Mouse (Mus musculus) right cerebral cortex, adult 18-20 months (tissue): ENCODE data around the gene Plcz1.
A peak's percentile ranks its signal among the peaks of the same experiment; 100 is the strongest.

Experiments
- DNase-seq: peaks from one replicate; pipeline ENCODE4 v3.0.0; 2022; ENCODE audit warnings: mixed read lengths

The Plcz1 gene

DNA sequence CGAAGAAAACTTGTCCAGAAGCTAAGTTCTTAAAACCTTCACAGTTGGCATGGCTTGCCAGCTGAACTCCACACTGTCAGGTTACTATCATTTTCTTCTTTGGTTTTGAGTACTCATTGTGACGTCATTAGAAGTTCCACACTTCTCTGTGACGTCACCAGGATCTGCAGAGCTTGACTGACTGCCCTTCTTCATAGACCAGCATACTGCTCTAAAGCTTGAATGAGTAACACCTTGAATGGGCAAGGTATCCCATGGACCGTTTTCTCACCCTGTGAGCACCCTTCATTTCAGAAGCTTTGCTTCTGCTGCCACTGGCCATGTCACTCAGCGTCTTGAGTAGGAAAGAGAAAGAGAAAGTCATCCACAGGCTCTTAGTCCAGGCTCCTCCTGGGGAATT lies at the start of gene Plcz1:
Plcz1 (minus strand) TSS at position 101 of the 400 bp plus-strand sequence.
- DNase-seq = no peak

GRCm38 (mm10) chr6:140089855-140090254 lies 48.6 kb upstream of the Plcz1 start:
- no peak for DNase-seq

- no peak for DNase-seq
These were observed 40.5 kb upstream of the Plcz1 start for GRCm38 (mm10) chr6:140081739-140082138.

- no peak for DNase-seq
These were observed 39.7 kb upstream of the Plcz1 start for GRCm38 (mm10) chr6:140080933-140081332.

GRCm38 (mm10) chr6:140069177-140069576 lies 27.9 kb upstream of the Plcz1 start:
- DNase-seq = no peak

DNA sequence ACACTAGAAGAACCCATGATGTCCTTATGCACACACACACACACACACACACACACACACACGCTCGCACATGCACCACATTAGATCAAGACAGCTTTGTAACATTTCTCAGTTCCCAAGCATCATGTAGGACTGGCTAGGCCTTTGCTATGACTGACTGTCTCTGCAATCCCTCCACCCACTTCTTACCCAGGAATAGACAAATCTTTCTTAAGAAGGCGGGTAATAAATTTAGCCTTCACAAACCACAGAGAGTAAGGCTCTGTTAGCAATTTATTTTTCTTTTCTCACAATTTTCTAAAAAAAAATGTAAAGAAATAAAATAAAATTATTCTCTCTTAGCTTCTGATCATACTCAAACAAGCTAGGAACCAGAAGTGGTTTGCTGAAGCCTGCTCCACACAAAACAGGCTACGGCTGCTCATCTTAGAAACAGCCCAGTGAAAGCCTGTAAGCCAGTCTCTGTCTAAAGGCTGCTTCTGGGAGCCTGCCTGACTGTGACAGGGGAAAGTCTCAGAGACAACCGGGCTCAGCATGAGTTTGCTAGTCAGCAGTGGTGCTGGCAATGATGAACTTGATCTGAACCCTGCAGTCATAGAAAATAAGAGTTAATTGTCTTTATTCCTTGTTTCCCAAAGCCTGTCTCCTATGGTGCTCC lies 13.1 kb upstream of the Plcz1 start:
- DNase-seq = peak; percentile 38

DNA sequence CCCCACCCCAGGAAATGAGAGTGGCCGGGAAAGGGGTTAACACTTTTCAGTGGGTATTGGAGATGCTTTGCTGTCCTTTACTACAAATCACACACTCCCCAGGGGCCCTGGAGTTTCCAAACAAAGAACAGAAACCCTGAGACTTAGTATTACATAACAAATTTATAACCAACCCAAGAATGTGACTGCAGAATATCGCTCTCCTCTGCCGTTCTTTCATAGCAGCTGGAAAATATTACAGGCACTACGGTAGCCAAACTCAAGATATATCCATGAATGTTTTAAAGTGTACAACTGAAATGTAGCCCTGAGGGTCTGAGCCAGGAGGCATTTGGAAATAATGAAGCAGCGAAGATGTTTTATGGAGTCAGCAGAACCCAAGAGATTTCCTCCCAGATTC lies 10.2 kb upstream of the Plcz1 start:
- DNase-seq = no peak

DNA sequence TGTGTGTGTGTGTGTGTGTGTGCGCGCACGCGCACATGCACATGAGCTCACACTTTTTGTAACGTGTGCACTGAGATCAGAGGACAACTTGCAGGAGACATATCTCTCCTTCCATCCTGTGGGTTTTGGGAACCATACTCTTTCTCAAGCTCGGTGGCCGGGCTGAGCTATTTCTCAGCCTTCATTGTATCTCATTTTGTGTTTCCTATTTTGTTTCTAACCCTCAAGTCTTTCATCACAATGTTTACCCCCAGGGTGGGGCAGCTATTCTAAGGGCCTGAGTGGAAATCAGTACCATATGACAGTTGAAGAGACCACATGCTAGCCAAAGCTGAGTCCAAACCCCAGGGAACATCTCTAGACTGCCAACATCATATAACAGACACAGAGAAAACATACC lies 305 bp downstream of the Plcz1 start, which contains the start of gene Capza3:
Capza3 (plus strand) TSS at position 301 of the 400 bp plus-strand sequence.
- DNase-seq = no peak

GRCm38 (mm10) chr6:140024404-140024803 lies 16.9 kb downstream of the Plcz1 start:
- no peak for DNase-seq

GRCm38 (mm10) chr6:140005181-140005580 lies 36.1 kb downstream of the Plcz1 start:
- no peak for DNase-seq

GRCm38 (mm10) chr6:139989597-139989996 lies 51.7 kb downstream of the Plcz1 start:
- no peak for DNase-seq

GRCm38 (mm10) chr6:139989075-139989474 lies 52.2 kb downstream of the Plcz1 start:
- DNase-seq = no peak

DNA sequence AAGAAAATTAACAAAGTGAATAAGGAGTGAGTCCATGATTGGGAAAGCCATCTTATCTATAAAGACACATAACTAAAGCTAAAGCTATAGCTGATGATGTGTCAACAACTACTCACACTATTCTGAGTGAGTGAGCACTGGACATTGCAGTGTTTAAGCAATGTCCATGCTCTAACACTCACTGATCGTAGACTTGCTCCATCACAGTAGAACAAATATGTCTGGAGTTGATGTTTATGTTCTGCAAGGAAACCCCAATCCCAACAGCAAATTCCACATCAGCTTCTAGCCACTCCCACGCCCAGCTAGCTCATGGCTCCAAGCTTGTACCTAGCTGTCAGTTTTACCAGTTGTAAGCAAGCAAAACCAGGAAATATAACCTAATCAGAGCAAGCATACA lies 54.7 kb downstream of the Plcz1 start:
- DNase-seq = no peak

DNA sequence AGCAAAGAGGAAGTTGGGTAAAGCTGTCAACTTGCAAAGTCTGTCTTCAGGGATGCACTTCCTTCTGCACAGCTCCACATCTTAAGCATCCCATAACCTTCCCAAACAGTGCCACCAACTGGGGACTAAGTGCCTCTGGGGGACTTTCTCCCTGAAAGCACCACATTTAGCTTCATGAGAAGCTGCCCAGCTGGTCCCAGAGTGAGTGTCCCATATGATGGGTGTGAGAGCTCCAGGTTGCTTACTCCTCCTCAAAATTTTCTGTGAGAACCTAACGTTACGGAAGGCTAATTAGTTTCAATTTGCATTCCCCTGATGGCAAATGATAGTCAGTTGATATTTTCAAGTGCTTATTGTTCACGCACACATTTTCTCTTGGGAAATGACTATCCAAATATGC lies 57.2 kb downstream of the Plcz1 start:
- DNase-seq = no peak

- no peak for DNase-seq
These were observed 60.2 kb downstream of the Plcz1 start for GRCm38 (mm10) chr6:139981061-139981460.

- no peak for DNase-seq
These were observed 63.1 kb downstream of the Plcz1 start for GRCm38 (mm10) chr6:139978114-139978513.

DNA sequence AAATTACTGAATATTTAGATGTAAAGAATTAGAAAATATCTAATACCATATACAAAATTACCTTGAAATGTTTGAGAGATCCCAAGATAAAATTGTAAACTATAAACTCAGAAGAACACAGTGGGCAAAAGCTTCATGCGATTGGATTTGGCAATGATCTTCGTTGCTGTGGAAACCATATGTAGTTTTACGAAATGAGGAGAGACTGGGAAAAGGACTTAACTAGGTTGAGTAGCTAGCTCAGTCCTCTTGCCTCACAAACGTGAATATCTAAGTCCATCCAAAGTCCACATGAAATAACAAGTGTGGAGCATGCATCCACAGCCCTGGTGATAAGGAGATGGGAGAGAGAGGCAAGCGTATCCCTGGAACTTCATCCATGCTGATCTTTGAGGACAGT lies 66.6 kb downstream of the Plcz1 start:
- DNase-seq = no peak

DNA sequence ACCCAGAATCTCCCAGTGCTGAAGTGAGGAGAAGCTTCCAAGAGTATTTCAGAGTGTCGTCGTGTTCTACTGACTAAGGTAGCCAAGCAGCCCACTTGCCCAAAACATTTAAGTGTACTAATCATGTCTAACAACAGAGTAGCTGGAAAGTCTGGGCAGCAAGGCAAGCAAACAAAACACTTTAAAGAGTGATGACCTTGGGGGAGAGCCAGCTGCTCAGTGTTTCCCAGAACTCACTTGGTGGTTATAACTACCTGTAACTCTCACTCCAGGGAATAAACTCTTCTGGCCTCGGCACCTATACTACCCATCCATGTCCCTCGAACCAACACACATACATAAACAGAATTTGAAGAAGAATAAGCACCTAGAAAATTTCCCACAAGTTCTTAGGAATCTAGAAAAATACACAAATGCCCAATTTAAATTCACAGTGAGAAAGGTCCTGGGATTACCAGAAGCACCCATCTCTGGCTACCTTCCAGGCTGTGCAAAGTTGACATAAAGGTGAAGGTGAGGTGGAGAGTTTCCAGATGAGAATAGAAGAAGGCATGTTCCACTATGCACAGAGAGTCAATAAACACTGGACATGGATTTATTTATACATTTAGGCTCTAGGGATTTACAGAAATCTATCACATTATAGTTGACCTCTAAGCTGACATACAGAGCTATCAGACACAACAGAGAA lies 69.5 kb downstream of the Plcz1 start:
- DNase-seq = no peak

GRCm38 (mm10) chr6:139966684-139967083 lies 74.6 kb downstream of the Plcz1 start:
- no peak for DNase-seq

GRCm38 (mm10) chr6:139964895-139965294 lies 76.4 kb downstream of the Plcz1 start:
- DNase-seq = no peak

DNA sequence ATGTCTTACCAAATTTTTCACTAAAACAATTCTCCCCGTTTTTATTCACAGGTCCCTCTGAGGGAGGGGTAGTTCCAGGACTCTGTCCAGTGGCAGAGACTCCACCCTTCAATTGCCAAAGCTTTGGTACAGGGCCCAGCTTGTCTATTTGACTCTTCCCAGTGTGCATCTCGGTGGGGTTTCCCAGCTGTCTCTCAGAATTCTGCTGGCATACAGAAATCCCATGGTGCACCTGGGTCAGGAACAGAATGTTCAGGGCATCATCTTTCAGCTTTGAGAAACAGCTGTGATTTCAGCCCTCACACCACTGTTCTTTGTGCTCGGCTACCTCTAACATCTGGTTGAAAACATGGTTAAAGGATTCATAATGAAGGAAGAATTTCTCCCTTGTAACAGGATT lies 77.5 kb downstream of the Plcz1 start:
- DNase-seq = no peak

DNA sequence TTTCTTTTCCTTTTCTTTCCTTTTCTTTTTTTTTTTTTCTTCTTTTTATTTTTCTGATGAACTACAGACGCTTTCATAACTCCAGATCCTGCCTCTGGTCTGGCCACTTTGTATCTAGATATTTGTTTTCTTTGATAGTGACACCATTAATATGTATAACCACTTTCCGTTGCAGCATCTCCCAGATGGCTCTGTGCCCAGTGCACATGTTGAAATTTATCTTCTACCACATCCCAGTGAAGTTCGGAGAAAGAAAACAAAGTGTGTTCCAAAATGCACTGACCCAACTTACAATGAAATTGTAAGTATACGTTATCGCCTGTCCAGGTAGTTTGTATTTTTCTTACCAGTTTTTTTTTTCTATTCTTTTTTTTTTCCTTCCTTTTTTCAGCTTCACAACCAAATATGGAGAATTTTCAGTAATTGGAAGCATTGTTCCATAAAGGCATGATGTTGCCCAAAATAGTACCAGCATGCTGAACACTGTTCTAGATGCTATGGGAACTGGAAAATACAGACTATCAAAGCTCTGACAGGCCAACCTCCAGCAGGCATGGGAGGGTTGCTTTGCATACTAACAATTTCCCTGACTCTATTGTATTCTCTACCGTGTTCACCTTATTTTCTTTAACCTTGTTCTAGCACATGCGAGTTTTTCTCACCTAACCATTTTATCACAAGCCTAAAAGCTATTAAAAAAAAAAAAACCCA lies 83.6 kb downstream of the Plcz1 start:
- DNase-seq = no peak

- DNase-seq = no peak
These were observed 87.7 kb downstream of the Plcz1 start for GRCm38 (mm10) chr6:139953596-139953995.
